ENCODE assay signal across 10 mouse cellular contexts in the genomic region with DNA sequence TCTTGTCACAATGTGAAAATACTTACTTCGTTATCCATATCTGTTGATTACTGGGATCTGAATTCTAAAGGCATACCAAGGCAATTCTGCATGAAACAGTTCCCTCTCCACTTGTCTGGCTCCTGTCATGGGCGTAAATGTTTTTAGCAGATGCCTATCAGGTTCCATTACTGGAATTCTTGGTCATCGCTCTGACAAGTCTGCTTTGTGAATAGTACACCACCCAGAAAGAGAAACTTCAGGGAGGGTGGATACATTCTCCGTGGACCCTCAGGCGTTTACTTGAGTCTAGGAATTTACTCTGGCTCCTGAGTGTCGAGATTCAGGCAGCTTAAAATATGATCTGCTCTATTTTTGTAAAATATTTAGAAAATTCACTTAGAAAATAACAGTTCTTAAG.
"Had no signal": no experiment of that assay in that cellular context is flagged by ENCODE, and none has a peak within 500 bp of the region (broad histone marks: within the 10 kb centered on the region; RNA-seq: fewer than 3 reads in every experiment).

No protein-coding gene starts in this region.

- H3K4me3 ChIP-seq: liver, embryonic 13.5 days; lung, embryonic 15.5 days; midbrain, embryonic 13.5 days had no signal

- H3K36me3 ChIP-seq: liver, embryonic 13.5 days; lung, embryonic 15.5 days; midbrain, embryonic 13.5 days had no signal

- H3K27me3 ChIP-seq: liver, embryonic 13.5 days; lung, embryonic 15.5 days; midbrain, embryonic 13.5 days had no signal

- DNase-seq: kidney, adult 8-10 months; kidney, postnatal 4 days; left cerebral cortex, postnatal 4 days; liver; liver, embryonic 13.5 days; liver, postnatal 0 days; right cerebral cortex, postnatal 25 days; thymus, postnatal 36 days had no signal

- ATAC-seq: liver, postnatal 0 days; midbrain, embryonic 13.5 days had no signal

- H3K4me2 ChIP-seq: liver, embryonic 13.5 days; lung, embryonic 15.5 days; midbrain, embryonic 13.5 days had no signal

- H3K9me3 ChIP-seq: liver, embryonic 13.5 days; lung, embryonic 15.5 days; midbrain, embryonic 13.5 days had no signal

- H3K4me1 ChIP-seq: liver, embryonic 13.5 days; lung, embryonic 15.5 days; midbrain, embryonic 13.5 days had no signal

- H3K27ac ChIP-seq: liver, embryonic 13.5 days; lung, embryonic 15.5 days; midbrain, embryonic 13.5 days had no signal

- H3K9ac ChIP-seq: liver, embryonic 13.5 days; liver, postnatal 0 days; lung, embryonic 15.5 days; midbrain, embryonic 13.5 days had no signal
